Mouse (Mus musculus): ENCODE results near the gene Sgcd. TPM values are rescaled to one million over a fixed set of nuclear protein-coding genes. Genes with fewer than 3 reads are reported as not detected.

The Sgcd gene
- total RNA-seq, 4 experiments from 2014 or later: 11.7 to 14.7 (median 12.5) TPM

- no peak for DNase-seq (ENCODE audit: low spot score in 2 of 2)
Measured at GRCm38 (mm10) chr11:47018139-47018538, 970.6 kb downstream of the Sgcd start.

DNA sequence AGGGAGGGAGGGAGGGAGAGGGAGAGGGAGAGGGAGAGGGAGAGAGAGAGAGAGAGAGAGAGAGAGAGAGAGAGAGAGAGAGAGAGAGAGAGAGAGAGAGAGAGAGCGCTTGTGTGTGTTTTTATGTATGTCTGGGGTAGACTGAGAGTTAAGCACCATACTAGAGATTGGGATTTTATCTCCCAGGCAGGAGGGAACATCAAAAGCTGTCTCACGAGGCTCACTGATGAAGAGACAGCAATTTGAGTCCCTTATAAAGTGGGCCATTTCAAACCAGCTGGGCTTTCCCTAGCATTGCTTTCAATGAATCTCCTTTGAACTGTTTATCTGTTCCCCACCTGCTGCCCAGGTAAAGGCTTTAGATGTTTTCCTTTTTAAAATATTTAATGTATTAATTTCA lies 973.1 kb downstream of the Sgcd start:
- no peak for DNase-seq (ENCODE audit: low spot score in 2 of 2)

DNA sequence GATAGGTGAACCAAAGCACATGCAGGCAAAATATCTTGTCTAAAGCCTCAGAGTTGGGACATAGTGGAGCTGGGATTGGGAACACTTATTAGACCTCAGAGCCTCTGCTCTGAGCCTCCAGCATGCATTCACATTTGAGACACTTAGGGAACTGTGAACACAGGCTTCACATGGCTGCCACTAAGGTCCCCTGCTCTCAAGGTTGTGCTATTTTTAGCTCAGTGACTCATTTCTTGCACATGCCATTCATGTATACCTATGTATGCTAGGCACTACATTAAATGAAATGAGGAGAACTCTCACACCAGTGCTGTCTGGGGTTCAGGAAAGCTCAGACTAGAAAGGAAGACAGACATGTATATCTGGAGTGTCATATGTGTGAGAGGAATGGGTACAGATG lies 974.5 kb downstream of the Sgcd start:
- DNase-seq (ENCODE audit: low spot score in 2 of 2): no peak

DNA sequence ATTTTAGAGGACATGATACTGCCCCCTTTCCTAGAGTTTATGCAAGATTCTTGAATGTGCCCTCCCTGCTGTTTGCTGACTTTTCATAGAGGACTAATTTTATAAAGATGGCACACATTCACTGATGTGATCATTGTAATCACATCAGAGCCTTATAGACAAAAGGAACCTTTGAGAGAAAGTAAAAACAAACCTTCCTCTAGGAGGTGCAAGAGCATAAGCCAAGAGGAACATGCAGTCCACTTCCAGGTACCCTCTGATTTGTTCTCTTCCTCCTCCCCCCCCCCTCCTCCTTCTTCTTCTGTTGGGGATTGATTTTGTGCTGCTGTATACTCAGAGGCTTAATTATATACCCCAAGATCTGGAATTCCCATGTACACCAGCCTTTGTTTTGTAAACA lies 978.6 kb downstream of the Sgcd start:
- DNase-seq (ENCODE audit: low spot score in 2 of 2): no peak

DNA sequence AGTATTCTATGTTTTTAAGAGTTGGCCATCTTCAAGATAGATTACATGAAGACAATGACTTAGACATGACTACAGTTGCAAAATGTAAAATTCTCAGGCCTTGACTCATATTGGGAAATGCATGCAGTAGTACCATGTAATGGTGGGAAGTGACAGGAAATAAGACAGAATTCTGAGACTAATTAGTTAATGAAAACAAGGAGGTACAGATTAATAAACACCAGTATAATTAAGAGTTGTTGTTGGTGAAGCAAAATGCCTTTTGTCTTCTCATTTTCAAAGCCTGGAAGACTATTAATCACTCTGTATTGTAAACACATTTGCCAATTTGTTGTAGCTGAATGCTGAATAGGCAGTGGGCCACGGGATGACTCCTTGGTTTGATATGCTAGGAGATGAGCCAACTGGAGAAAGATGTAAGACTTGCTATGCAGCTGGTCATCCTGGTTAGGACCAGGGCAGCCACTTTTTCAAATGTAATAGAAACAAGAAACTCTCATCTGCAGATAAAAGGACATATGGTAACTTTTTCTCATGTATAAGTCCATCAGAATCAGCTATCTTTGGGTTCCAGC lies 983.4 kb downstream of the Sgcd start:
- DNase-seq (ENCODE audit: low spot score in 2 of 2): no peak

- DNase-seq (ENCODE audit: low spot score in 2 of 2): no peak
Measured at GRCm38 (mm10) chr11:46939311-46939710, 1049.5 kb downstream of the Sgcd start.

DNA sequence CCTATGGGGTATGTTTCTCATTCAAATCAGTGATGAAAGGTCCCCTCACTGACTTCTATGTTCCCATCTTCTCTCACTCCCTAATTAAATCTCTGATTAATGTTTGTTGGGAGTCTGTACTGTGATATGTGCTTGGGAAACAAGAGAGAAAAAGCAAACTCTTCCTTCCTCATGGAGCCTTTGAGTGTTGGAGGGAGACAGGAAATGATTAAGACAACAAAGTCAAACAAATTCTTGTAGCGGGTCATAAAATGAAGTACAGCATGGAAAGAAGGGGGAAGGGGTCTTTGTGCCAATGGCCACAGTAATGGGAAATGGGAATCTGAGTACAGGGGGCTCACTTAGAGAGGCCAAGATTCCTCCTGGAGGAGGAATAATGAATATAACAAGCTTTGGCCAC lies 1063.8 kb downstream of the Sgcd start:
- DNase-seq (ENCODE audit: low spot score in 2 of 2): no peak

GRCm38 (mm10) chr11:46920244-46920643 lies 1068.5 kb downstream of the Sgcd start:
- no peak for DNase-seq (ENCODE audit: low spot score in 2 of 2)

GRCm38 (mm10) chr11:46912656-46913237 lies 1076.0 kb downstream of the Sgcd start:
- peak in 1 of 2 experiments; percentile 6 for DNase-seq (ENCODE audit: low spot score in 2 of 2)

DNA sequence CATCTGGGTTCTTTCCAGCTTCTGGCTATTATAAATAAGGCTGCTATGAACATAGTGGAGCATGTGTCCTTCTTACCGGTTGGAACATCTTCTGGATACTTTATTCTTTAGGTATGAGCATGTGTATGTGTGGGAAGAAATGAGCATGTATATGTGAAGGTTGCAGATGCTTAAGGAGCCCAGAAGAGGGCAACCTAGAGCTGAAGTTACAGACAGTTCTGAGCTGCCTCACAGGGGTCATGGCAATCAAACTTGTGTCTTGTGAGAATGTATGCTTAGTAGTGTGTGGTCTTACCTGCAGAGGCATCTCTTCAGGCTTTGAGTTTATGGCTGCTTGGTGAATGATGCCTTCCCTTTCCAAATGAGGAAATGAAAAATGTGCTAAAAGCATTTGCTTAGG lies 1084.5 kb downstream of the Sgcd start:
- no peak for DNase-seq (ENCODE audit: low spot score in 2 of 2)

DNA sequence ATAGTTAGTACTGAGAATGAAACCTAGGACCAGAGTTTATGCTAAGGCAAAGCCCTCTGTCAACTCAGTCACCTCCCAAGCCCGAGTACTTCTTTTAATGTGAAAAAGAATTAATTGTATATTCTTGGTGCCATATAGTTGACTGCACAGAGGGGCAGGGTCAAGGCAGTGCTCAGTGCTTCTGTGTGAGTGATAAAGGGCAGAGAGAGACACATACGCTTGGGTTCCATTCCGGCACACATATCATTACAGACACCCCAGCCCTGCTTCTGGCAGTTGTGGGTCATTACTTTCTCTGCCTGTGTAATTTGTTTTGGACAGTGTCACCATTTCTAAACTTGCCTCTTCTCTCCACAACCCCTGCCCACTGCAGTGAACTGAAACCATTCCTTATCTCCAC lies 1099.7 kb downstream of the Sgcd start:
- no peak for DNase-seq (ENCODE audit: low spot score in 2 of 2)

- no peak for DNase-seq (ENCODE audit: low spot score in 2 of 2)
Measured at GRCm38 (mm10) chr11:46882456-46882855, 1106.3 kb downstream of the Sgcd start.

DNA sequence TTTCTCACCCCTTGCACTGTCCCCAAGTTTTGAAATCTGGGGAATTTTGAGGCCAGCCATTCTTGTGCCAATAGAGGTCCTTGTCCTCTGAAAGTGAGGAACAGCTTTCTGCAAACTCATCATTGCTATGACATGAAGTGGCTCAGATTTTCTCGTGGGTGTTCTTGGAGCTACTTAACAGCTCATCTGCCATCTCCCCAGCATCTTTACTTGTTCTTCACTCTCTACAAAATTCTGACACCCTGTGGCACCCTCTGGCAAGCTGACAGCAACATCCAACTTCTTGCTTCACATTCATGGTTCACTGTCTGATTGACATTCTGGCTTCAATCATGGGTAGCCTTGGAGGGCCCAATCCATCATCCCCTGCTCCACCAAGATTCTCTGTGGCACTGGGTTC lies 1113.0 kb downstream of the Sgcd start:
- DNase-seq (ENCODE audit: low spot score in 2 of 2): peak in 1 of 2 experiments; percentile 3

DNA sequence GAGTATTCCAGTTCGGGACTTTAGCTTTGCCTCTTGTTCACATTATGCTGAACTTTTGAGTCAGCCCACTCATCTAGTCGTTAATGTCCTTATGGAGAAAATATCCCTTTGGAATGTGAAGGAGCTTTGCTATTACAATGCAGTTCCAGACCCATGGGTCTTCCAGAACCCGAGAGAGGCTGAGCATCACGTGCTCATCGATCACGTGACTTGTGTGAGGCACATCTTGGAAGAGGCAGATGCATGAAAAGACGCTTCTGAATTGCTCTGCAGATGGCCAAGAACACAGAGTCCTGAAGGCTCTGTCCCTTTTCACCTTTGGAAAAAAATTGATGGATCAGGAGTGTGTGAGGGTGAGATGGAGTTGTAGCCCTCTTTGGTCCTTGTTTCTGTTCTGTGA lies 1120.2 kb downstream of the Sgcd start:
- no peak for DNase-seq (ENCODE audit: low spot score in 2 of 2)

GRCm38 (mm10) chr11:46864809-46865208 lies 1124.0 kb downstream of the Sgcd start:
- peak in 1 of 2 experiments; percentile 5 for DNase-seq (ENCODE audit: low spot score in 2 of 2)

DNA sequence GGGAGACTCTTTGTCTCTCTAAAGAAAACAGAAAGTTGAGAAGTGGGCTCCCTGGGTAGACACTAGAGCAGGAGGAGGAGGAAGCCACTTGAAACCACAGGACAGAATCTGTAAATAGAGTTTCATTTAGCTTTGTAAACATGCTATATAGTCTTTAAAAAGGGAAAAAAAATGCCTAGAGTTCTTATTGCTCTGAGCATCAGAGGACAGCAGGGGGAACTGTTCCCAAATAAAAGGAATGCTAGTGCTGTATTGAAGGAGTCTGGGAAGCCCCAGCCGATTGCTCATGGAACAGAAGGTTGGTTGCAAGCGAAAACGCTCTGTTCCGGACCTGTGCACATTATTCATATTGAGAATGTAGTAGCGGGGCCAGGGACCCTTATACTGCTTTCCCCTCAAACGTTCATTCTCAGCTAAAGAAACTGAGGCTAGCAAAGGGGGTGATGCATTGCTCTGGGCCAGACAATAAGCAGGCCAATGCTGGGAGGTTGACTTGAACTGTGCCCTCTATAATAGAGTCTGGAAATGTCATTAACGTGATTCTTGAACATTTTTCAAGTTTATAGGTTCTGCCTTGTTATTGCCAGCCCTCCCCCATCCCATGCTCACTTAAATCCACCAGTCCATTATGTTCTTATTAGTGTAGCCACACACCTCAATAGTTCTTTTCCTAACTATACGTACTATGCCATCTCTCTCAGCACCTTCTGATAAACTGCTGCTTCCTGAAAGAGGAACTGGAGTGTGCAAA lies 1140.4 kb downstream of the Sgcd start:
- DNase-seq (ENCODE audit: low spot score in 2 of 2): no peak

DNA sequence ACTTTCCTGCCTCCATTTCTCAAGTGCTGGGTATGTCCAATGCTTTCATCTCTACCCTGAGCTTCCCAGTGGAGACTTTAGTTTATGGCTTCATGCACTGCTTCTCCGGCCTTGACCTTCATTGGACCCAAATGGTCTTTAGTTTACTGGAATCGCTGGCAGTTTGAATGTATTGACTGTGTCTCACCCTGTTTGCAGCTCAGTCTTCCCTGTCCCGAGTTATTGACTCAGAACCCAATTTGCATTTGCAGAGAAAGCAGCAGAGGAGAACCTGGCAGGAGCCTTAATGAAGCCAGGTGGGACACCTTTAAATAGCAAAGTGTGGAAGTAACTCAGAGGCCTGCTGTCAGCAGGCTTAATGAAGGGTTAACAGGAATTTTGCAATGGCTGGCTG lies 1140.9 kb downstream of the Sgcd start:
- no peak for DNase-seq (ENCODE audit: low spot score in 2 of 2)

DNA sequence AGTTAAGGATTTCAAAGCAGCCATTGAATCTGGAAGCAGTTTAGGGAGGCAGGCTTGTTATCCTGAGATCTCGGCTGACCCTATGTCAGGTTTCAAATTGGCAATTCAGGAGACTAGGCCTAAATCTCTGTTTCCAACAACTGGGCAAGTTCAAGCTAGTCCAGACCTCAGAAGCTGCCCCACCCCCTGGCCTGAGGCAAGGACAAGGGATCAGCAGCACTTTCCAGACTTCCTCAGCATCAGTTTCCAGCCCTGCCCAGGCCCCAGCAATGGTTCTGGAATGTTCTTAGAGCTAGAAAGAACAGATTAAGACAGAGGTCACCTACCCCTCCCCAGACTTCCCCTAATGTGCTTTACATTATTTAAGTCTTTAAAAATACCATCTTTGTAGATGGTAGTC lies 1142.1 kb downstream of the Sgcd start:
- DNase-seq (ENCODE audit: low spot score in 2 of 2): no peak

All from left cerebral cortex, adult 8-10 months (tissue).